Mouse (Mus musculus): Measurements from ENCODE around the gene Parp4. TPM values are rescaled to one million over a fixed set of nuclear protein-coding genes. Genes with fewer than 3 reads are reported as not detected.

Parp4 gene
- polyA plus RNA-seq, 1 experiment = 28.4 TPM

- Histone ChIP-seq H3K27ac (ENCODE audit: control insufficient read depth, insufficient read depth, low read depth, low read length, poor library complexity) (no peak overlapping the region), H3K4me3 (replicated peaks; ENCODE audit: control insufficient read depth, low read depth, low read length) (no peak overlapping the region), H3K4me1 (ENCODE audit: control insufficient read depth, insufficient read depth, low read length) (no peaks in the 10 kb centered on the region)
- WGBS = 89% methylated on average over 4 of the region's 4 CpGs
- TF ChIP-seq POLR2A (IDR thresholded peaks at IDR 0.05; ENCODE audit: borderline replicate concordance, control insufficient read depth, low read depth, low read length) = no peak
- TF ChIP-seq CTCF (IDR thresholded peaks at IDR 0.05; ENCODE audit: control insufficient read depth, insufficient read depth, low read length) = no peak
These were observed 50.8 kb downstream of the Parp4 start for GRCm38 (mm10) chr14:56626202-56626601.

GRCm38 (mm10) chr14:56628336-56628735 lies 52.9 kb downstream of the Parp4 start:
- H3K4me3 ChIP-seq (replicated peaks; ENCODE audit: control insufficient read depth, low read depth, low read length) = no peak overlapping the region
- TF ChIP-seq CTCF (IDR thresholded peaks at IDR 0.05; ENCODE audit: control insufficient read depth, insufficient read depth, low read length) (no peak), POLR2A (IDR thresholded peaks at IDR 0.05; ENCODE audit: borderline replicate concordance, control insufficient read depth, low read depth, low read length) (no peak)
- 93% methylated on average over 3 of the region's 3 CpGs for WGBS
- H3K4me1 ChIP-seq (ENCODE audit: control insufficient read depth, insufficient read depth, low read length) = no peaks in the 10 kb centered on the region
- no peak overlapping the region for H3K27ac ChIP-seq (ENCODE audit: control insufficient read depth, insufficient read depth, low read depth, low read length, poor library complexity)

DNA sequence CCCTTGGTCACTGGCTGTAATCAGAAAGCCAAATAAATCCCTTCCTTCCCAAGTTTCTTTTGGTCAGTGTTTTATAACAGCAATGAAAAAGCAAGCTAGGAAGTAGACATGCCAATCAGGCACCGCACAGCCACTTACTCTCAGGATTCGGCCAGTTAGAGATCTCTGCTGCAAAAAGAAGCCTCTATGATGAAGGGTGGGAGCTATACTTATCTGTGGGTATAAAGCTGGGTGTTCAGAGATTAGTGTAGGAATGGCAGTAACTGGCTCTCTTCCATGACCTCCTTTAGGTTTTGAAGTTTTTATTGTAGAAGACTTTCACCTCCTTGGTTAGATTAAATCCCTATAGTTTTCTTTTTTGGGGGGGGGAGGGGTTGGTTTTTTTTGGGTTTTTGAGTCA lies 55.7 kb downstream of the Parp4 start:
- Histone ChIP-seq H3K4me1 (ENCODE audit: control insufficient read depth, insufficient read depth, low read length) (no peaks in the 10 kb centered on the region), H3K4me3 (replicated peaks; ENCODE audit: control insufficient read depth, low read depth, low read length) (no peak overlapping the region), H3K27ac (ENCODE audit: control insufficient read depth, insufficient read depth, low read depth, low read length, poor library complexity) (no peak overlapping the region)
- 76% methylated on average over 2 of the region's 2 CpGs for WGBS
- TF ChIP-seq CTCF (IDR thresholded peaks at IDR 0.05; ENCODE audit: control insufficient read depth, insufficient read depth, low read length) (no peak), POLR2A (IDR thresholded peaks at IDR 0.05; ENCODE audit: borderline replicate concordance, control insufficient read depth, low read depth, low read length) (no peak)

DNA sequence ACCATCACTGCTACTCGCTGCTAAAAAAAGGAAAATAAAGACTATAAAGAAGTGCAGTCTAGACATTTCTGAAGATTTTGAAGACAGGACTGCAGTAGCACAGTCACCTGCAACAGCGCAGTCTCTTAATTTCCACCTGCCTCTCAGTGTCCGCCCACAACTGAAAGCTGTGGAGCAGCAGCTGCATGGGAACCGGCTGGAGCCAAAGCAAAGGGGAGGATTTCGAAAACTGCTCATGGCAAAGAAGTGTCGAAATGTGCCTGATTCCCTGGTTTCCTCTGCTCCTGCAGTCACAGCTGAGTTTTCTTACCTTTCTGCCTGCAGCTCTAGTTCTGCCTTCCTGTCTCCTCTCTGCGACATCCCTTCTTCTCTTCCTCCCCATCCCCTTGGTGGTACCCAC lies 71.8 kb downstream of the Parp4 start:
- 71% methylated on average over 7 of the region's 7 CpGs for WGBS
- TF ChIP-seq CTCF (IDR thresholded peaks at IDR 0.05; ENCODE audit: control insufficient read depth, insufficient read depth, low read length) (no peak), POLR2A (IDR thresholded peaks at IDR 0.05; ENCODE audit: borderline replicate concordance, control insufficient read depth, low read depth, low read length) (no peak)

GRCm38 (mm10) chr14:56649448-56649847 lies 74.0 kb downstream of the Parp4 start:
- Histone ChIP-seq H3K4me3 (replicated peaks; ENCODE audit: control insufficient read depth, low read depth, low read length) (no peak overlapping the region), H3K4me1 (ENCODE audit: control insufficient read depth, insufficient read depth, low read length) (no peaks in the 10 kb centered on the region), H3K27ac (ENCODE audit: control insufficient read depth, insufficient read depth, low read depth, low read length, poor library complexity) (no peak overlapping the region)
- TF ChIP-seq CTCF (IDR thresholded peaks at IDR 0.05; ENCODE audit: control insufficient read depth, insufficient read depth, low read length) = no peak
- no peak for TF ChIP-seq POLR2A (IDR thresholded peaks at IDR 0.05; ENCODE audit: borderline replicate concordance, control insufficient read depth, low read depth, low read length)

More for the DNA sequence above, 71.8 kb downstream of the Parp4 start:
- H3K4me3 ChIP-seq (replicated peaks; ENCODE audit: control insufficient read depth, low read depth, low read length) = no peak overlapping the region
- H3K4me1 ChIP-seq (ENCODE audit: control insufficient read depth, insufficient read depth, low read length) = no peaks in the 10 kb centered on the region
- H3K27ac ChIP-seq (ENCODE audit: control insufficient read depth, insufficient read depth, low read depth, low read length, poor library complexity) = no peak overlapping the region

DNA sequence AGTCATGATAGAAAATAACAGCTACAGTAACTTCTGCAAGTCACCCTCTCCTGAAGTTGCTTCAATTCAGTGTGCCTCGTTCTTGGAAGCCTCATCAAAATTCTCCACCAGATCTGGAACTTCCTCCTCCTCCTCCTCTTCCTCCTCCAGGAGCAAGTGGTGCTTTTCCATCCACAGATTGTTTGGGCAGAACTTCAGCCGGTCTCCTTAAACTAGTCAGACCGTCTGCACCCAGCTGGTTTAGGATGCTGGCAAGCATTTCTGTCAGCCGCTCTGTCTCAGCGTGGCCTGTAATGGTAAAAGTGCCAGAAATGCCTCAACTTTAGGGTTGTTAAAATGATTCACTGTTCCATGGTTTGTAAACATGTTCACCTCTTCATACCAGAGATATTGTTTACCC lies 90.2 kb downstream of the Parp4 start:
- H3K27ac ChIP-seq (ENCODE audit: control insufficient read depth, insufficient read depth, low read depth, low read length, poor library complexity) = no peak overlapping the region
- WGBS = 80% methylated on average over 5 of the region's 5 CpGs
- H3K4me1 ChIP-seq (ENCODE audit: control insufficient read depth, insufficient read depth, low read length) = no peaks in the 10 kb centered on the region
- no peak for TF ChIP-seq CTCF (IDR thresholded peaks at IDR 0.05; ENCODE audit: control insufficient read depth, insufficient read depth, low read length)
- TF ChIP-seq POLR2A (IDR thresholded peaks at IDR 0.05; ENCODE audit: borderline replicate concordance, control insufficient read depth, low read depth, low read length) = no peak
- no peak overlapping the region for H3K4me3 ChIP-seq (replicated peaks; ENCODE audit: control insufficient read depth, low read depth, low read length)

- WGBS = 91% methylated on average over 3 of the region's 3 CpGs
- TF ChIP-seq CTCF (IDR thresholded peaks at IDR 0.05; ENCODE audit: control insufficient read depth, insufficient read depth, low read length) = no peak
- no peak for TF ChIP-seq POLR2A (IDR thresholded peaks at IDR 0.05; ENCODE audit: borderline replicate concordance, control insufficient read depth, low read depth, low read length)
- Histone ChIP-seq H3K4me3 (replicated peaks; ENCODE audit: control insufficient read depth, low read depth, low read length) (no peak overlapping the region), H3K4me1 (ENCODE audit: control insufficient read depth, insufficient read depth, low read length) (no peaks in the 10 kb centered on the region), H3K27ac (ENCODE audit: control insufficient read depth, insufficient read depth, low read depth, low read length, poor library complexity) (no peak overlapping the region)
These were observed 91.5 kb downstream of the Parp4 start for GRCm38 (mm10) chr14:56666909-56667308.

DNA sequence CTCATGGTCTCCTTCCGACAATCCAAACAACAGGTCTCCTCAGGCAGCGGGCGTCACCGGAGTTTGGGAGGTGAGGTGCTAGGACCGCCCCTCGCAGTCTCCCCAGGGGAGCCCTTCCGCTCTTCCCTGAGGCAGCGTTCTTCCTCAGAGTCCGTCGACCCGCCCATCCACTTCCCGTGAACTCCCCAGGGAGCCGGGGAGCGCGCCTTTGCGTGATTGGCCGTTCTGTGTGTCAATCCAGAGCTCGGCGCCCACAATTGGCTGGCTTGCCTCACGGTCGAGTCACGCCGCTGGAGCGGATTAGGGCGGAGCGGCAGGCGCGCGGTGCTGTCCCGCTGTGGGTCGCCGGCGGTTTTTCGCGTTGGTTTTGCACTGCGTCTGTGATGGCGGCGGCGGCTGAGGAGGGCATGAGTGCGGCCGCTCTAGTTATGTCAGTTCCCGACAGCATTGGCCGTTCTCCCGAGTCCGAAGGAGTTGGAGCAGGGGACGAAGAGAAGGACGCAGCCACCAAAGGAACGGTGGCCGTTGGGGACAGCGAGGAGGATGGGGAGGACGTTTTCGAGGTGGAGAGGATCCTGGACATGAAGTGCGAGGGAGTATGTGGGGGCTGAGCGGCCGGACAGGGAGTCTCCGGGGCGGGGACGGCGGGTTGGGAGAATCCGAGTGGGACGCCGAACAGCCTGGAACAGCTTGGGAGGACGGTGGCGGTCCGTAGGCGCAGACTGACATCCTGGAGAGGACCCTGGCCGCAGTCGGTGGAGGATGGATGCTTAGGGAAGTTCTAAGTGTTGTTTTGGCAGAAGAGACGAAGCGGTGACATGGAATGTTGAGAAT lies 92.8 kb downstream of the Parp4 start, which contains the start of gene Mphosph8:
Gene Mphosph8 (plus strand): TSS at position 280 of the 834 bp plus-strand sequence.
- Histone ChIP-seq H3K27ac (ENCODE audit: control insufficient read depth, insufficient read depth, low read depth, low read length, poor library complexity) (peak within 1 kb of the TSS; percentile 68), H3K4me1 (ENCODE audit: control insufficient read depth, insufficient read depth, low read length) (no peaks in the 10 kb centered on the region), H3K4me3 (replicated peaks; ENCODE audit: control insufficient read depth, low read depth, low read length) (peak within 1 kb of the TSS; percentile 95)
- under 1% methylated on average over 70 of the region's 70 CpGs for WGBS
- TF ChIP-seq POLR2A (IDR thresholded peaks at IDR 0.05; ENCODE audit: borderline replicate concordance, control insufficient read depth, low read depth, low read length) (peak; percentile 86), CTCF (IDR thresholded peaks at IDR 0.05; ENCODE audit: control insufficient read depth, insufficient read depth, low read length) (no peak)
